Mouse (Mus musculus) kidney, adult 2 months (tissue): Measurements from ENCODE around the gene Mrpl55. TPM values are rescaled to one million over a fixed set of nuclear protein-coding genes. Genes with fewer than 3 reads are reported as not detected.
A peak's percentile ranks its signal among the peaks of the same experiment; 100 is the strongest.

Experiments
- DNase-seq: peaks from one replicate; pipeline ENCODE4 v3.0.0; 2021
- H3K27ac ChIP-seq: fragments of 200-500 bp; 2 replicates; pipeline ENCODE4 v1.5.1; 2012; ENCODE audit warnings: low read depth, low read length, control low read depth, inconsistent platforms; ENCODE audit not compliant: insufficient read depth
- H3K27me3 ChIP-seq: fragments of 200-500 bp; replicated peaks from 2 replicates; pipeline ENCODE4 v1.6.1; 2012; ENCODE audit warnings: mild to moderate bottlenecking, moderate library complexity, low read length, inconsistent platforms; ENCODE audit not compliant: control insufficient read depth, insufficient read depth
- H3K36me3 ChIP-seq: fragments of 200-500 bp; 2 replicates; pipeline ENCODE4 v1.6.1; 2012; ENCODE audit warnings: mild to moderate bottlenecking, moderate library complexity, low read length, inconsistent platforms; ENCODE audit not compliant: control insufficient read depth, insufficient read depth
- H3K4me1 ChIP-seq: fragments of 200-500 bp; 2 replicates; pipeline ENCODE4 v1.6.1; 2011; ENCODE audit warnings: low read length; ENCODE audit not compliant: control insufficient read depth, insufficient read depth
- H3K4me3 ChIP-seq: fragments of 200-500 bp; 2 replicates; pipeline ENCODE4 v1.5.1; 2011; ENCODE audit warnings: mild to moderate bottlenecking, low read depth, low read length, control low read depth; ENCODE audit not compliant: insufficient read depth
- CTCF ChIP-seq: fragments of 200-500 bp; conservative IDR thresholded peaks from 2 replicates; pipeline ENCODE4 v1.5.1; 2011; ENCODE audit warnings: low read depth, mild to moderate bottlenecking, control low read depth, low read length, moderate library complexity, mixed read lengths; ENCODE audit not compliant: insufficient read depth, insufficient read length
- POLR2A ChIP-seq: fragments of 200-500 bp; IDR thresholded peaks from one replicate; pipeline ENCODE4 v1.6.1; 2011; ENCODE audit warnings: low read depth, low read length, control low read depth
- WGBS: fragments of 180-500 bp; shearing (Covaris S2); methylation state at CpG from one replicate; pipeline ENCODE4 v1.1.7; 2018; 5-methylcytosine and 5-hydroxymethylcytosine counted together
- polyA plus RNA-seq: library from polyadenylated mRNA; depleted of rRNA; stranded (reverse); fragments of >200 nt; gene quantifications from 2 replicates; pipeline ENCODE4 v1.2.3, GENCODE M21; 2012

The Mrpl55 gene
- polyA plus RNA-seq, 1 experiment, result 58.2 TPM

DNA sequence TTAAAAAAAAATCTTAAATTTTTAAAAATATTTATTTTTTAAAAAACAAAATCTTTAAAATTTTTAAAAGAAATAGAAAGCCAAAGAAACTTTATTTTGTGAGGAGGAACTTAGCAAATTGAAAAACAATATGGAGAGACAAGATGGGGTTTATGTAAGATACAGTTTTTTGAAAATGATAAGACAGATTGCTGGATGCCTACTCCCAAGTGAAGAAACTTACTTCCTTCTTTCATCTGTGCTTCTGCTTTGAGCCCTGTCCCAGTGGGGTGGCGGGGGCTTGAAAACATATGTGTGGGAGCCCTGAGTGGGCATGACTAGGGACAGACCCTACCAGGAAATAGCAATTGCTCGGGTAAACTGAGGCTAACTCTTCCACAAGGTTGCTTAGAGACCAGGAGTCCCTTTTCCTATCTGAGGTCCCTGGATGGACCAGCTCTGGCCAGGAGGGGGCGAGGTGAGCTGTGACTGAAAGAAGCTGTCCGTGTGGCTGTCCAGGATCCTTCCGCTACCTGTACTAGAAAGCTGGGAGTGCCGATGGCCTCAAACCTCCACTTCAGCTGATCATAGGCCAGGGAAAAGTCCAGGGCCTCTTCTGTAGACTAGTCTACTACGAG, 28.0 kb downstream of the Mrpl55 start:
- 14% methylated on average over 7 of the region's 7 CpGs for WGBS
- Histone ChIP-seq H3K36me3 (no peaks in the 10 kb centered on the region), H3K27me3 (no peaks in the 10 kb centered on the region), H3K4me1 (peaks cover 19% of the 10 kb centered on the region), H3K4me3 (no peak overlapping the region), H3K27ac (no peak overlapping the region)
- peak; percentile 82 for DNase-seq
- TF ChIP-seq POLR2A (no peak), CTCF (peak; percentile 80)

DNA sequence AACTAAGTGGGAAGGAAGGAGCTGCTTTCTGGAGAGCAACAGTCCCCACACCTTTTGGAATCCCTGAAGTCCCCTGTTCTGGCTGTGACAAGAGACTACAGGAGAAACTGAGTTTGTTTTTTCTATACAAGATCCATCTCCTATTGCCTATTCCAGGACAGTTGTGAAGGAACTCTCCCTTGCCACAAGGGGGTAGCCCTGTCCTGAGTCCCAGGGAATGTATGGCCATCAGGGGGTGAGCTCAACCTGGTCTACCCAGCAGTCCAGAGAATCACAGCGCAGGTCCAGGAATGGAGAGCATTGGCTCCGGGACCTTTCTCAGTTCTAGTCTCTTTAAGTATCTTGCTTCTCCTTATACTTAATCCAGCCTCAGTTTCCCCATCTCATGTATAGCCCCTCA, 30.5 kb downstream of the Mrpl55 start:
- Histone ChIP-seq H3K27ac (no peak overlapping the region), H3K4me1 (0 out of 2 replicates have a peak, but pooled peaks cover 4% of the 10 kb centered on the region), H3K4me3 (no peak overlapping the region), H3K36me3 (no peaks in the 10 kb centered on the region), H3K27me3 (no peaks in the 10 kb centered on the region)
- TF ChIP-seq POLR2A, result no peak
- no peak for TF ChIP-seq CTCF
- DNase-seq, result no peak
- WGBS, result 72% methylated on average over 2 of the region's 2 CpGs

DNA sequence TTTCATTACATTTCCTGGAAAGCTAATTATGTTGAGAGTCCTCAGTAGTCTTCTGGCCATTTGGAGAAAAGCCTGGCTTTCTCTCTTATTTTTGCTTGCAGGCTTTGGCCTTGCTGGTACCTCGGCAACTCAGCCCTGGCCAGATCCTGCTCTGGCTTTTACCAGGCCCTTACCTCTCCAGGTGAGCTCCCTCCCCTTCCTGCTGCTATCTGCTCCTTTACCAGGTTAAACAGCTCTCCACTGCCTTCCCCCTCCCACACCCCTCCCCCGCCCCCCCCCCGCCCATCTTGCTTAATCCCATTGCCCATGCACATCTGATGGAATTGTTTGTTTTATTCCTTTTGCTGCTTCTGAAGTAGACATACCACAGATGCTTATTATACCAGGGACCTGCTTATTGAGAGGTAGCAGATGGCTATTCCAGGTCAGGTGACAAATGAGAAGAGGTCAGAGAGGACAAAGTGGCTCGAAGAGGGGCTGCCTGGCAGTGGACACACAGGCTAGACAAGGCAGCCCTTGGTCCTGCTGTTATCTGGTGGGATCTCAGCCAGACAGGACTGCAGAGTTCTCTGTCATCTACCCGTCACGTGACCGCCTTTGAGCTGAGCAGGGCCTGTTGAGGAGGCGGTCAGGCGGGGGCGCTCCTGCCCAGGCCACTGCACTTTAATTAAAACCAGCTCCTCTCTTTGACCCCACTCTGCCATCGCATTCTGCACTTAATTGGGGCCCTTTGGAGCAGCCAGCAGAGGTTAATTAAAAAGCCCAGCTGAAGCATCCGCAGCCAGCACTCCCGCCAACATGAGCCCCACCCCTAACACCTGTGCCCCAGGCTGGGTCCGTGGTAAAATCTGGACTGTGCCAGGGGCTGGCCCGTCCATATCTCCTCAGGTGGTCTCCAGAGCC, 36.5 kb downstream of the Mrpl55 start:
- no peaks in the 10 kb centered on the region for H3K27me3 ChIP-seq
- no peak overlapping the region for H3K27ac ChIP-seq
- H3K4me1 ChIP-seq, result no peaks in the 10 kb centered on the region
- no peak overlapping the region for H3K4me3 ChIP-seq
- DNase-seq, result peak; percentile 75
- H3K36me3 ChIP-seq, result no peaks in the 10 kb centered on the region
- TF ChIP-seq CTCF (peak; percentile 63), POLR2A (no peak)
- WGBS, result 10% methylated on average over 15 of the region's 15 CpGs

DNA sequence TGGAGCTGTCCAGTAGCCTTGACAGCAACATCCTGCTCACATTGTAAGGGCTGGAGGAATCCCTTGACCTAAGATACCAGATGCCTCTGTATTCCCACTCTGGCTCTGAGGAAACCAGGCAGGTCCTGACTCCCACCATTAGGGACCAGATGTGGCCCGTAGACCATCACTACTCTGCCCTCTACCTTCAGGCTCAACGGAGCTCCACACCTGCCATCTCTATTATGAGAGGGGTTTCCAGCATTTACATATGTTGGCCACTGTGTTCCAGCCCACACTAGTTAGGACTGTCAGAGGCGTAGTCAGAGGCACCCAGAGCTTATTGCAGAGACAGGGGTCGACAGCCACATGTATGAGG, 37.1 kb downstream of the Mrpl55 start:
- TF ChIP-seq CTCF (no peak), POLR2A (no peak)
- 56% methylated on average over 4 of the region's 4 CpGs for WGBS
- Histone ChIP-seq H3K4me1 (no peaks in the 10 kb centered on the region), H3K36me3 (no peaks in the 10 kb centered on the region), H3K27me3 (no peaks in the 10 kb centered on the region), H3K4me3 (no peak overlapping the region), H3K27ac (no peak overlapping the region)
- DNase-seq, result no peak

DNA sequence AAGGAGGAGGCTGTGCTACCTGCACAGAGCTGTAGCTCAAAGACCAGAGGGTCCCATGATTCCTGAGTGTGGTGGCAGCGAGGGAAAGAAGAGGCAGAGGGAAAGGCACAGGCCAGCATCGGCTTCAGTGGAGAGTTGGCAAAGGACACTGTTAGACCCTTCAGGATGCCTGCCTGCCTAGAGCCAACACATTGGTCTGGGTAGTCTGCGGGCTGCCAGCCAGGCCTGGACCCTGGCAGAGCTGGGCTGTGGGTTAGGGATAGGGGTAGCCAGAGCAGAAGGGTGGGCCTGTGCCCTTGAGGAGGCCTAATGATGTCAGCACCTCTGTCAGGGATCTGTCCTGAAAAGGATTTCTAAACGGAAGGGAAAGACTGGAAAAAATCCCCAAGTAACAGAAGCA, 37.5 kb downstream of the Mrpl55 start:
- TF ChIP-seq CTCF (no peak), POLR2A (no peak)
- no peak for DNase-seq
- no peak overlapping the region for H3K27ac ChIP-seq
- H3K4me3 ChIP-seq, result no peak overlapping the region
- no peaks in the 10 kb centered on the region for H3K4me1 ChIP-seq
- WGBS, result 79% methylated on average over 4 of the region's 4 CpGs
- H3K36me3 ChIP-seq, result no peaks in the 10 kb centered on the region
- H3K27me3 ChIP-seq, result no peaks in the 10 kb centered on the region

DNA sequence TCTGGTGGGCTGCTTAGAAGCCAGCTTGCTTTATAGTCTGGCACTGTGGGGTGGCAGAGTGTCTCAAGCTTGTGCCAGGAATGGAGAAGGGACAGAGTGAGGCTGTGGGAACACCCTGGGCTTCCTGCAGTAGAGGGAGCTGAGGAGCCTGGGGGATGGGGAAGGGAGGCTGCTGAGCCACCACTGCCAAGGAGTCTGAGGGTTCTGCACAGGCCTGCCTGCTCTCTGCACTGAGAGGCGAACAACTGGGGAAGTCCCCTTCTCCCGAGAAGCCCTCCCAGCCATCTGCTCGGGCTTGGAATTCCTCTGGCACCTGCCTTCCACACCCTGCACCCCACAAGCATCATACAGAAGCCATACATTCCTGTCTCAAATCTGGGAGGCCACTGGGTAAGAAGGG, 39.6 kb downstream of the Mrpl55 start:
- 42% methylated on average over 3 of the region's 3 CpGs for WGBS
- Histone ChIP-seq H3K4me1 (no peaks in the 10 kb centered on the region), H3K27me3 (no peaks in the 10 kb centered on the region), H3K27ac (no peak overlapping the region), H3K4me3 (no peak overlapping the region), H3K36me3 (no peaks in the 10 kb centered on the region)
- no peak for DNase-seq
- TF ChIP-seq POLR2A, result no peak
- TF ChIP-seq CTCF, result no peak

DNA sequence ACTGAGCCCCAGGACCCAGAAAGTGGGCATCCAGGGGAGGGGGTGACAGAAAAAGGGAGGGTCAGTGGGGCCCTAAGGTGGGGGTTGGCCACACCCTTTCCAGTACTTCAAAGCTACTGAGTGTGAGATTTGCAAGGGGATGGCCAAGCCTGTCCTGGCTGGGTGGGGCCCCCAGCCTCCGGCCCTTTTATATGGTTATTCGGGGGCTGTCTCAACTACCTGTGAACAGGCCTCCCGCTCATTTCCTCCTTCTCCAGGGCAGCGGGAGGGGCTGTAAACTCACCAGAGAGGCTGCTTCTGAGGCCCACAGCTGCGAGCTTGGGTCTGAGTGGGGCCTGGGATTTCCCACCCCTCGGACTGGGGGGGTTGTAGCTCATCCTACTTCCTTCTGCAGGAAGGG, 41.6 kb downstream of the Mrpl55 start:
- no peak for DNase-seq
- H3K36me3 ChIP-seq, result no peaks in the 10 kb centered on the region
- H3K27ac ChIP-seq, result no peak overlapping the region
- H3K4me3 ChIP-seq, result no peak overlapping the region
- H3K27me3 ChIP-seq, result no peaks in the 10 kb centered on the region
- TF ChIP-seq POLR2A (no peak), CTCF (no peak)
- H3K4me1 ChIP-seq, result no peaks in the 10 kb centered on the region
- 39% methylated on average over 6 of the region's 6 CpGs for WGBS
